Mouse (Mus musculus) spleen, adult 18-20 months (tissue): Measurements from ENCODE around the gene Dlx2.

Experiments
- DNase-seq, 2 experiments: peaks; one replicate each; pipeline ENCODE4 v3.0.0; 2022; ENCODE audit warnings: mixed read lengths in 2 of 2

Dlx2 gene

GRCm38 (mm10) chr2:71504852-71505251, 41.7 kb downstream of the Dlx2 start:
- no peak for DNase-seq

GRCm38 (mm10) chr2:71499276-71500230, 47.0 kb downstream of the Dlx2 start:
- DNase-seq: no peak

DNA sequence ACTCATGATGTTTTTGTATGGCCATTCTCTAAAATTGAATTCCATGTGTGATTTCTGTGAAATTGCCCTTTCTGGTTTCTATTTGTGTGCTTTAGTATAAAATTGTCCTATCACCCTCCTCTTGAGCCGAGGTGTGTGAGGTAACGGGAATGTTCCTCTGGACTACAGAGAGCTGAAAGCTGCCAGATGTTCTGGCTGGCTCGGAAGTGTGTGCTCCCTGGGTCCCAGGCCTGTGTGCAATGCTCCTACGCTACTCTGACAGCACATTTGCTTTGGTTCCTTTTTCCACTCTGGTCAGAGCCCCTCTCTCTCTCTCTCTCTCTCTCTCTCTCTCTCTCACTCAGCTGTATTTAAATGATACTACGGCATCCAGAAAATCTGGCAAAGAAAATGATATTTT, 49.4 kb downstream of the Dlx2 start:
- no peak for DNase-seq

- no peak for DNase-seq
Measured at GRCm38 (mm10) chr2:71494971-71495370, 51.6 kb downstream of the Dlx2 start.

DNA sequence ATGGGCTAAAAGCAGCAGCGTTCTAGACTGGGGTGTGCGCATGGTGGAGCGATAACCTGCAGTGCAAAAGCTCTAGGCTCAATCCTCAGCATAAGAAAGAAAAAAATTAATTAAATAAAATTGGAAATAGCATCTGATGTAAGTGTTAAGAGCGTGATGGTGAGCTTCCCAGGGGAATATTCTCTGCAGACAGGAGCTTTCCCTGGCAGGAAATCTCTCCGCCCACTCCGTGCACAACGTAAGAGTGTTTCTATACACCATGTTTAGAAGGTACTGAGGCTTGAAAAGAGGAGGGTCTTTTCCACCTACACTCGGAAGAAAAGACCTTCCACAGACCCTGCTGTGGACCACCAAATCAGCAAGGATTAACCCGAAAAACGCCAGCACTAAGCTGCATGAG, 52.1 kb downstream of the Dlx2 start:
- DNase-seq: no peak
